ENCODE assay signal across 1 mouse cellular context in the genomic region with DNA sequence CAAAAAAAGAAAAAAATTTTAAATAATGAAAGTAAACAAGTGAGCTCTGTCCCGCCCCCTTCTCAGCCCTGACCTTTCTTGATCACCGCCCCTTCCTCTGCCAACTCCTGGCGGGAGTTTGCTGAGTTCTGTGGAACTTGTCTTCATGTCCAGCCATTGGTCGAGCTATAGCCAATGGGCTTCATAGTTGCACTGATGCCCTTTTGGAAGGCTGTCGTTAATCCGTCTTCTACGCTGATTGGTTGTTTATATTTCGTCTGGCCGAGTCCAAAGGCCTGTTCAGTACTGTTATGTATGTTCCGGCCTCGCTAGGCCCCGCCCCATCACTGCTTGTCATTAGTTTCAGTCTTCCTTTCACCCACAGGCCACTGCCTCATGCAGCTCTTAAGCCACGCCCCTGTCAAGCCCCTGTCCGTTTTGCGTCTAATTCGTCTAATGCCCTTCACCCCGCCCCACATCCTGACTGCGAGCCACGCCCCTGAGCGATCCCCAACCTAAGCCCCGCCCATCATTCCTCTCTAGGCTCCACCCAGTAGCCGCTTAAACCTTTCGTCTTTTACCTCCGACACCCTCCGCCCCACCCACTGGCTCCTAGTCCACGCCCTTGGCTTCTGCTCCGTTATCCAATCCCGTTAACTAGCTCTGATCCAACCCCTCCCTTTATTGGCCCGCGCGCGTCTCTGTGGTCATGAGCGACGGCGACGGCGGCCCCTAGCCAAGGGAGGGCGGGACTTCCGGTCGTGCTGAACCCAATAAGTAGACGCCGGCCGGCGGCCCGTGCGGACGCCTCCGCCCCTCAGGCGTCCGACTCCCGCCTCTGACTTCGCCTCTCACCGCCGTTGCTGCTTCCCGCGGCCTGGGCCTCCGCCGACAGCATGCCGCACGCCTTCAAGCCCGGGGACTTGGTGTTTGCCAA.
A peak's percentile ranks its signal among the peaks of the same experiment; 100 is the strongest.
TF ChIP-seq lines count a peak whose summit lies in the region.

Gene Hdgfl2 (plus strand): TSS at position 755 of the 916 bp plus-strand sequence.

TF ChIP-seq in myocyte, 11 proteins besides CTCF, POLR2A, EP300 and RAD21 (continued from another document):
- TF ChIP-seq TCF3 (IDR thresholded peaks at IDR 0.05; ENCODE audit: insufficient read length, low read depth) (no peak), MAX (IDR thresholded peaks at IDR 0.05; ENCODE audit: low read depth) (no peak), SRF (IDR thresholded peaks at IDR 0.05; ENCODE audit: control insufficient read depth, insufficient read length, low read depth) (peak; percentile 95), POLR2AphosphoS2 (IDR thresholded peaks at IDR 0.05; ENCODE audit: insufficient read length, low read depth) (peak; percentile 94), REST (IDR thresholded peaks at IDR 0.05; ENCODE audit: insufficient read depth, insufficient read length) (no peak)
TF ChIP-seq in myocyte: peak in this region for 3.
